Mouse (Mus musculus) liver, postnatal 0 days (tissue): ENCODE results near the gene Gpat2.

ENCODE experiments used
- CTCF ChIP-seq: sonication (generic); IDR thresholded peaks from 2 replicates; pipeline ENCODE4 v1.5.1; 2016; ENCODE audit warnings: antibody characterized with exemption, low read depth
- EP300 ChIP-seq: IDR thresholded peaks from 2 replicates; pipeline ENCODE4 v1.6.1; 2016; ENCODE audit warnings: antibody characterized with exemption, low read depth, mild to moderate bottlenecking

DNA sequence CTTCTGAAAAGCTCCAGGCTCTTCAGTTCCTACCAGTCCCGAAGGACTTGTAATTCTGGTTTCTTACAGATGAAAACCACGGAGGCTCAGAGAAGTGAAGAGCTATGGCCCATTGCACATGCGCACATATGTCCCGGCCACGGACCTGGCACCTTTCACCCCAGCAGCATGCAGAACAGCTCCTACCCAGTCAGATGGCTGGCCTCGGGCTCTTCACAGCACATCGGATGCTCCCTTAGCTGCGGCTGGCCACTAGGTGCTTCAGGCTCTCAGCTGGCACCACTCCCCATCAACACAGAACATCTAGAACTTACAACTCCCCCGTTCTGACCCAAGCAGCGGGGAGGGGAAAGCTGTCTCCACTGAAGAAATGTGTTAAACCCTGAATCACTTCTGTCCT is 54.8 kb downstream of the Gpat2 start:
- TF ChIP-seq CTCF (no peak), EP300 (no peak)
